Mouse (Mus musculus) CD4-positive helper T cell, adult 2 months (primary cell): ENCODE results near the gene 1700125H20Rik.

Experiments
- DNase-seq: peaks from one replicate; pipeline ENCODE4 v3.0.0-alpha.2; 2012; ENCODE audit warnings: low read depth, missing footprints, low spot score

The 1700125H20Rik gene

DNA sequence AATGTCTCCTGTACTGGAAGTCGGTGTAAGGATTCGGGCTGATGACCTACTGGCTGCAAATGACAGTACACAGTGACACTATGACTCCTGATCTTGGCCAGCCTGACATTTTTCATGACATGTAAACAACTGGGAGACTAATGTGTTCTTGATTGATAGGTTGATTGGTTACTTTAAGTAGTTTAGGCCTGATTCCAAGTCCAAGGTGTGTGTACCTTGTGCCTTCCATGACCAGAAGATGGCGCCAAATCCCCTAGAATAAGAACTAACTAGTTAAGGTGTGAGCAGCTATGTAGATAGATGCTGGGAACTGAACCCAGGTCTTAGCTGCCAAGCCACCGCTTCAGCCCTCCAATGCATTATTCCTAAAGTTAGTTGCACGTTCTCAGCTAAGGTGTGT, 13.9 kb downstream of the 1700125H20Rik start:
- DNase-seq: peak; percentile 71

DNA sequence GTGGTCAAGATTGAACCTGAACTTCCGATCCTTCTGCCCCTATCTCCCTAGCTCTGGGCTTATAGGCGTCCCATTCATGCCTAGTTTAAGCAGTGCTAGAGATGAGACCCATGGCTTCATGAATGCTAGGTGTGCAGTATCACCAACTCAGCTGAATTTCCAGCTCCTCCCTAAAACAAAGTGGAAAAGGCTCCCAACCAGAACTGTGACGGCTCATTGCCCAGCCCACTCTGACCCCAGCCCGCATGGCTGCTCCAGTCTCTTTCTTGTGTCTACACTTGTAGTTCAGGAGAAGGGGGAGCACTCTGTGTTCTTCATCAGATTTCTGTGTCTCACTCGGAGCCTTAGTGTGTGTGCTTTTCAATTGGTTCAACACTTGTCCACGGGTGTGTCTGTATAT, 14.6 kb downstream of the 1700125H20Rik start:
- DNase-seq: no peak

DNA sequence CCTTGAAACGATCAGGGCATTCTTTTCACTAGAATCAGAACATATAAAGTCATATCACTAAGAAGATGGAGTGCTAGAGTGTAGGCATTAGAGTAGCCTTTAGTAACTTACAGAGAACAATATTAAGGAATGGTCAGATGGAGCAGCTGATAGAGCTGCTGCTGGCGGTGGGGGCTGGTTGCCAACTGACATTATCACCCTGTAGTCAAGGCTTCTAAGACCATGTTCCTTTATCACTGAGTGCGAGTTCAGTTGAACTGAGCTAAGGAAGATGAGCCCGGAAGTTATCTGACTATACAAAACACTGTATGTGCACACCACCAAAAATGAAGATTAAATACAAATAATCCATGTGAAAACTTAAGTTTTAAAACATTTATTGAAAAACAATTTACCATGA, 18.9 kb downstream of the 1700125H20Rik start:
- DNase-seq: no peak

DNA sequence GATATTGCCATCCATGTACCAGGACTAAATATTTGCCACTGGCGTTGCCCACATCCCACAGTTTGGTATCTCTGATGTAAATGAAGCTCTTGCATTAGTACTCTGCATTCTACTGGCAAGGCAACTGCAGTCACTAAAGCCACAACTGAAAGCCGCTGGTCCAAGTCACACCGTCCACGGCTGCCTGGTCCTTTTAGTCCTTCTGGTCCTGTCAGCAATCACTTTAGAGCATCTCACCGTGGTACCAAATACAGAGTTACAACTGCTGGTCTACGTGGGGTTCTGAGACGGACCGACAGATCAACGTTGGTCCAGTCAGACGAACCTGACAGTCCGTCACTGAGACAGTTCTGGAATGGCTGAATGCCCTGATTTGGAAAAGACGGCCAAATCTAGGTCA, 20.5 kb downstream of the 1700125H20Rik start:
- no peak for DNase-seq

DNA sequence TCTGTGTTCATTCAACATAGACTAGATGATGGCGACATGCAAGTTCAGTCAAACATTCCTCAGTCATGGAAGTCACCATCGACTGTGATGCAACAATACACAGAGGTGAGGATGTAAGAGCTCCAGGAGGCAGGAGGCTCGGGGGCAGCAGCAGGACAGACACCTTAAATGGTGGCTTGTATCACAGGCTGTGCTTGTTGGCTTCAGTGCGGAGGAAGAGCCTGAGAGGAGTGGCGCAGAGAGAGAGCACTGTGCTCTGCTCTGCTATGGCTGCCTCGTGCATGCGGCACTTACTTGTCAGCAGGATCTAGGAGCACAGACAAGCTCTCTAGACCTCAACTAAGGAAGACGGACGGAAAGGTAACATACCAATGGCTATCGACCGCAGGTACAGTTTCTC, 24.0 kb downstream of the 1700125H20Rik start:
- no peak for DNase-seq

DNA sequence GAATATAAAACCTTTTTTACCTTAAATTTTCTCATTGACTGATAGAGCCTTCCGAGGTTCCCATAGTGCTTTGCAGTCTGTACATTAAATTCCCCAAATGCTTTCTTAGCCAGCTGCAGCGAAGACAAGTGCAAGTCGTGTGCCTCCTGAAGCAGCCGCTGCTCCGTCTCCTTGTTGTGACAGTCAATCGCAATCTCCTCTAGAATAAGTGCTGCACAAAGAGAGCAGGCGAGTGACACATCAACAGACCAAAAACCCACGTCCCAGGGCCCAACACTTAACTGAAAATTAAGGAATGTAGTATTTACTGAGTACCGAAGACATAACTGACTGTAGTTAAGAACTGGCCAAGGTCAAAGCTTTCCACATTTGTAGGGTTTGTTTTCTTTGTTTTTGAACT, 25.8 kb downstream of the 1700125H20Rik start:
- no peak for DNase-seq

DNA sequence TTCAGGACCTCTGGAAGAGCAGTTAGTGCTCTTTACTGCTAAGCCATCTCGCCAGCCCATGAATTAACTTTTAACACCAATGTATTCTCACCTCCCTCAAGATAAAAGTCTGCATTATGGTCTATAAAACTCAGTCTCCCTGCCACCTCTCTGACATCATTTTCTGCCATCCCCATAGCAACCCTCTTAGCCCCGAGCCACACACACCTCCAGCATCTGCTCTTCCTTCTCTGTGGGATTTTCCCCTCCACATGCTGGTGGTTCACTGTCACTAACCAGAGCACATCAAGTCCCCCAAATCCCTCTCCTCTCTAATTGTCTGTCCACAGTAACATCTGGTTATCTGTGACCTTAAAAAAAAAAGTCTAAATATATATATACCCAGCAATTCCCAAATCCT, 28.7 kb downstream of the 1700125H20Rik start:
- DNase-seq: no peak

DNA sequence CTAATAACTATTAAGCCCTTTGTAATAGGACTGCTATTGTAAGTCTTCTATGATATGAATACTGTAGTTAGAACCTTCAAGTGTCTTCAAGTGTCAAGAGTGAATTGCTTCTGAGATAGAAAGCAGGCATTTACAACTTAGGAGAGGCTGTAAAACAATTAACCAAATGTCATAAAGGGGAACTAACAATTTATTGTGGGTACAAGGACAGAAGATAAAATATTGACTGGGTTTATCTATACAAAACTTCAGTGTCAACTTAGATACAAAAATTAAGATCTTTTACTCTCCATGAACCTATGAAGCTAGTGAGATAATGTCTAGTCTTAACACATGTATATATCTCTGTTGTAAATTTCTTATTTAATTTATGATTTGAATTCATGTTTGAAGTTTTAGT, 36.0 kb downstream of the 1700125H20Rik start:
- no peak for DNase-seq

DNA sequence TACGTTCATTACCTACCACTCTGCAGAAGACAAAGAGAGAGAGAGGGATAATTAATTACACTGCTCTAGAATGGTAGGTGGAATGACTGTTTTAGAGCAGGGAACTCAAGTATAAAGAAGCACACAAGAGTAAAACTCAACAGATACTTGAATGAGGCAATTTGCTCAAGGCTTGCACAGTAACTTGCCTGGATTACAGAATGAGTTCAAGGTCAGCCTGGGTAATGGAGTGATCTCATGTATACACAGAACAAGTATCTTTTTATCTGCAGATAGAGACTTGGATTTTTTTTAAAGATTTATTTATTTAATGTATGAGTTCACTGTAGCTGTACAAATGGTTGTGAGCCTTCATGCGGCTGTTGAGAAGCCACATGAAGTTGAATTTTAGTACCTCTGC, 40.9 kb downstream of the 1700125H20Rik start:
- DNase-seq: no peak

DNA sequence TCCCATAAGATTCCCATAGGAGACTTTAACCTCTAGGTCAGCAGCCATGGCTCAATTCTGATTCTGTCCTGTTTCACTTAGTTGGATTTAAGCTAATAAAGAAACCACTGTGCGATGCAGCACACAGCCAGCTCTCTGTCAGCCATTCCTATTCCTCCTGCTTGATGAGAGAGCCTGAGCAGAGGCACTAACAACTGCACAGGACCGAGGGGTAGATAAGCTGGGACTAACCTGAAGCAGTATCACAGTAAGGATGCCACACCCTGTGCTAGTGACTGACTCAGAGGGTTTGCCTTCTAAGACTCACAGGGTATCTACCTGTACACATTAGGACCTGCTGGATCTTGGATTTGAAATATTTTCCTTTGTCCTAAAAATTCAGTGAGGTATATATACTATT, 43.0 kb downstream of the 1700125H20Rik start:
- DNase-seq: no peak

DNA sequence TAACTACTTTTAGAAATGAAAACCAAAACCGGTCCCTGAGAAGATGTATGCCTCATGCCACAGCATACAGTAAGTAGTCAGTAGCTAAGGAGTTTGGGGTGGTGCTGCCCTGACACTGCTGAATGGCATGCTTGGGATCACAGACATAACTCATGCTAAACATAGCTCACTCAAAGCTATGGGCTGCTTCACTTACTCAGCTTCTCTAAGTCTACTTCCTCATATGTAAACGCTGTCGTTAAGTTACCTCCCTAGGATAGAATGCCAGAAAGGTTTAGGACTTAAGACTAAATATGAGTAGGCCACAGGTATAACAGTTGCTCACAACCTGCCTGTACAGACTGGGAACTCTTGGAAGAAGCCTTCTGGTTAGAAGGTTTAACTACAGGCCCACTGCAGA, 44.5 kb downstream of the 1700125H20Rik start:
- no peak for DNase-seq

DNA sequence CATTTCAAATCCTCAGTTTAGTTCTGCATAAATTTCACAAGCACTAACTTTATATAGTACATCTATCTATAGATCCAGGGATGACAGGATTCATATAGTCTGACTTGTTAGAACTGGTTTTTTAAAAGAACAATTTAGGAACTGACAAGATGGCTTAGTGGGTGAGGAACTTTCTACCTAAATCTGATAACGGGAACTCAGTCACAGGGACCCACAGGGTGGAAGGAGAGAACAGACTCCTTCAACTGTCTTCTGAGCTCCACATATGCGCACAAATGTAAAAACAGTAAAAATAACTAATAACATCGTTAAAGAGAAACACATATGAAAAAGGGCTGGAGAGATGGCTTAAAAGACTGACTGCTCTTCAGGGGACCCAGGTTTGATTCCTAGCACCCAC, 48.8 kb downstream of the 1700125H20Rik start:
- DNase-seq: no peak

DNA sequence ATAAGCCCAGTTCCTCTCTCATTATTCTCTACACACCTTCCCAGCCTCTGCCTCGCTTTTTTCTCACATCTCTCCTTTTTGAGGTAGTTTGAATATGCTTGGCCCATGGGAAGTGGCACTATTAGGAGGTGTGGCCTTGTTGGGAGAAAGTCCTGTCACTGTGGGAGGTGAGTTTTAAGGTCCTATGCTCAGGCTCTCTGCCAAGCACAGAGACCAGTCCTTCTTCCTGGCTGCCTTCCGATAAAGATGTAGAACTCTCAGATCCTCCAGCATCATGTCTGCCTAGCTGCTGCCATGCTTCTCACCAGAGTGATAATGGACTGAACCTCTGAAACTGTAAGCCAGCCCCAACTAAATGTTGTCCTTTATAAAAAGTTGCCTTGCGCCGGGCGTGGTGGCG, 52.4 kb downstream of the 1700125H20Rik start:
- DNase-seq: no peak

DNA sequence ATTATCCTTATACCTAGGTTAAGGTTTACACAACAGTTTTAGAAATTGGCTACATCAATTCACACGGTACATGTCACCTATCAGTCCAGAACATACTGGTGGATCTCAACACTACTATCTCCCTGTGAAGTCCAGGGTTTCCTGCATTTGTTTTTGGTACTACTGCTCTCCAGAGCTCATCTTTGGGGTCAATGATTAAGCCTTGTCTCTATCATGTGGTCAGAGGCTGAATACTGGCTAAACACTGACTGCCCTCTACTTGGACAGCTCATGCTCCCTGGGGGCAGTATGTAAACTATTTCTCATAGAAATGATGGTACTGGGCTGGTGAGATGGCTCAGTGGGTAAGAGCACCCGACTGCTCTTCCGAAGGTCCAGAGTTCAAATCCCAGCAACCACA, 53.0 kb downstream of the 1700125H20Rik start:
- DNase-seq: no peak
